Mouse (Mus musculus) c-Kit-positive CD71-positive TER-119-positive erythroid progenitor cells, embryonic 14.5 days (primary cell): Measurements from ENCODE around the gene Plekha4.
"Not testable (repeated sequence)": the region's sequence is repeated elsewhere in the genome, so short reads cannot be mapped to it uniquely, and the experiment has no call there.

Experiments used
- DNase-seq: peaks from one replicate; pipeline ENCODE4 v3.0.0-alpha.2; 2013; ENCODE audit warnings: low spot score

The Plekha4 gene

DNA sequence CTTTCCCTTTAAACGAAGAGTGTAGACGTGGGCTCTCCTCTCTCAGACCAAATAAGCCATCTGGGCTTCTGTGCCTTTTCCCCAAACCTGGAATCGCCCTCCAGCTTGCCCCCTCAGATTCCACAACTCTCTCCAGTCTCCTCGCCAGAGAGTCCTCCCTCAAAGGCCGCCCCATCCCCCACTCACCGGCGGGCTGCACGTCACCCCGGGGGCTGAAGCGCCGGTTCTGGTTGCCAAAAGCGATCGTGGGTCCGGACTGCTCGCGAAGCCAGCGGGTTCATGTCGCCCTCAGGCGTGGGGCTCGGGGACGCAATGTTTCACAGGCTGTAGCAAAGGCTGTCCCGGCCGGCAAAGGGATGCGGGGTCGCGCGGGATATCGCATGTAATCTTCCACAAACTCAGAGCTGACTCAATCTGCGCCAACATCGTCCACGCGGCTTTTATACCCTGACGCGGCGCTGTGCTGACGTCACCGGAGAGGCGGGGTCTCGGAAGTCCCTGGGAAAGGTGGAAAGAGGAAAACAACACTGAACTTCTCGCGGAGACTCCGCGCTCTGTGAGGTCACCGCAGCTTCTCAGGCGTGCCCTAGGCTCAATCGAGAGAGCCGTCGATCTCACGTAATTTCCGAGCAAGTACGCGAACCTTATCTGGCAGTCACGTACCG is at the start of gene Plekha4, which contains the start of gene Ppp1r15a:
Plekha4 (plus strand) TSS at position 522 of the 665 bp plus-strand sequence.
Ppp1r15a (minus strand) TSS at position 460 of the 665 bp plus-strand sequence.
- peak; percentile 95 for DNase-seq

DNA sequence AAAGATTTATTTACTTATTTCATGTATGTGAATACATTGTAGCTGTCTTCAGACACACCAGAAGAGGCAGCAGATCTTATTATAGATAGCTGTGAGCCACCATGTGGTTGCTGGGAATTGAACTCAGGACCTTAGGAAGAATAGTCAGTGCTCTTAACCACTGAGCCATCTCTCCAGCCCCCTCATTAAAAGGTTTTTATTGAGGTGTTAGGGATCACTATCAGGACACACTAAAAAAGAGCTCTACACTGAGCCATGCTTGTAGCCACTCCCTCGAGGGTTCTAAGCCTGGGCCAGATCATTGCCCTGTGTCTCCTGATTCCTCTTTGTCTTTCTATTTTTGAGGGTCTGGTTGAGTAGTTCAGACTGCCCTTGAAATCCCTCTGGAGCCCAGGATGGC is 49.7 kb upstream of the Plekha4 start:
- no peak for DNase-seq

DNA sequence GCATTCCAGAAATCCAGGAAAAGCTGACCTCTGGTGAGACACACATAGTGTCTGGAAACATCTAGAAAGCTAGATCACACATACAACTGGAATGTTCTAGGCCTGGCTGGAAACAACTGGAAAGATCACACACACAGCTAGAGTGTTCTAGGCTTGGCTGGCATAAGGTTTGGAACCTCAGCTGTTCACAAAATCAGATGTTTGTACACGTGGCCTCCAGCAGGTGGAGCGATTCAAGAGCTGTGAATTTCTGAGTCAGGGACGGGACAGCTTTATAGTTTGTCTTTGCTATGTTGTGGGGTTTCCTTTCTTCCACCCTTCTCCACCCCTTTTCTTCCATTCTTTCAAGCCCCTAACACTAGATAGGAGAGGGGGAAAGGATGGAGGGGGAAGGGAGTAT is 49.1 kb upstream of the Plekha4 start:
- DNase-seq = no peak

DNA sequence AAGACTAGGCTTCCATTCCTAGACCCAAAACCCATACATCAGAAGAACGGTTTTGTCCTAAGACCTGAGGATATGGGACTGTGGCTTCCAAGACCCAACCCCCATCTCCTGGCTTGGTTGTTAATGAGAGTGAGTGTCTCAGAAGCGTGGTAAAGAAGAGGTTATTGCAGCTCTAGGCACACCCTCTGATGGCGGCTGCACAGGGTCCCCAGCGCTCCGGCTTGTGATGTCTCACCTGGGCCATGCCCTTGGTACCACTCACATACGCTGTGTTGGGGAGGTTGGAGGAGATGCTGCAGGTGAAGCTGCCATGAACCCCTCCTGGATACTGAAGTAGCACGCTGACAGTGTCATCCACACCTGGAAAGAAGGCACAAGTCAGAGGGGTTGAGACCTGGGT is 47.4 kb upstream of the Plekha4 start:
- DNase-seq = no peak

DNA sequence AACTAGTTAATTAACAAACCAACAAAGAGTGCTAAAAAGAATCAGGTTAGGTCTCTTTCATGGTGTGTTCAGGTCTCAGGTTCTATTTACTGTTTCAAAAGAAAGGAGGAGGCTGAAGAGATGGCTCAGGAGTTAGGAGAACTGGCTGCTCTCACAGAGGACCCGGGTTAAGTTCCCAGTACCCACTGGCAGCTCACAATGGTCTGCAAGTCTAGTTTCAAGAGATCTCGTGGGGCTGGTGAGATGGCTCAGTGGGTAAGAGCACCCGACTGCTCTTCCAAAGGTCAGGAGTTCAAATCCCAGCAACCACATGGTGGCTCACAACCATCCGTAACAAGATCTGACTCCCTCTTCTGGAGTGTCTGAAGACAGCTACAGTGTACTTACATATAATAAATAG is 45.8 kb upstream of the Plekha4 start:
- DNase-seq = not testable (repeated sequence)

DNA sequence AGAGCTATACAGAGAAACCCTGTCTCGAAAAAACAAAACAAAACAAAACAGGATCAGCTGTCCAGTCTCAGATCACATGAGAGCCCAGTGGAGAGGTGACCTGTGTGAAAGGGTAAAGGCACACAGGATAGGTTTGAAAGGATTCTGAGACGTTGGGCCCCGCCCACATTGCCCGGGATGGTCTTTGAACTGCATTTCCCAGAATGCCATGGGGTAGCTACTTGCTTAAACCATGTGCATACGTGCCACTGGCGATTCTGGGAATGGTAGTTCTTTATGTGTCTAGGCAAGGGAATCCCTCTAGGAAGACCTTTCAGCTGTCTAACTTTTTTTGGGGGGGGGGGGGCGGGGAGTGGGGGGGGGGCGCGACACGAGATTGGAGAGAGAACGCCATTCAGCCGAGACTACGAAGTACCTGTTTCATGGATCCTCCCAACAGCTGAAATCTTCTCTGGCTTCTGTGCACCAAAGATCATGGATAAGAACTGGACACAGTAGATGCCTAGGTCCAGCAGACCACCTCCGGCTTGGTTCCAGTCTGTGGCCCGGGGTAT is 44.7 kb upstream of the Plekha4 start, which contains the start of gene Tulp2:
Tulp2 (plus strand) TSS at position 504 of the 554 bp plus-strand sequence.
- DNase-seq = peak; percentile 70

DNA sequence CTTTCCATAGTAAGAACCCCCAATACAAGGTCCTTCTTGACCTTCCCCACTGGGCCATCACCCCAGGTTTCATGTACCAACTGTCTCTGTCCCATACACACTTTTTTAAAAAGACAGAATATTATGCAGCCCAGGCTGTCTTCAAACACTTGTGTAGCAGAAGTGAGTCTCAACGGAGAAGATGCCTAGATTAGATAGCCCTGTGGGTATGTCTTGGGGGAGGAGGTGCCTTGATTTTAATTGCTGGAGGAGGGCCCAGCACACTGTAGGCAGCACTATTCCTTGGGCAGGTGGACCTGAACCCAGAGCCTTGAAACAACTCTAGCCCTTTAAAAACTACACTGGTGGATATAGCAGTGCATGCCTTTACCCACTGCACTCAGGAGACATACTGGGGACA is 44.0 kb upstream of the Plekha4 start:
- no peak for DNase-seq

DNA sequence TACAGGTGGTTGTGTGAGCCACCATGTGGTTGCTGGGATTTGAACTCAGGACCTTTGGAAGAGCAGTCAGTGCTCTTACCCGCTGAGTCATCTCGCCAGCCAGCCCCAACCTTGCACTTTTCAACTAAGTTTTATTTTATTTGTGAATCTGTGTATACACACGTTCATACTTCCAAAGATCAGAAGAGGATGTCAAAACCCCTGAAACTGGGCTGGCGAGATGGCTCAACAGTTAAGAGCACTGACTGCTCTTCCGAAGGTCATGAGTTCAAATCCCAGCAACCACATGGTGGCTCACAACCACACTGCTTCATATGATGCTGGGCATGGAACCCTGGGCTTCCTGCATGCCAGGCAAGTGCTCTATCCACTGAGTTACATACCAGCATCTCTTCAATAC is 41.1 kb upstream of the Plekha4 start:
- not testable (repeated sequence) for DNase-seq

DNA sequence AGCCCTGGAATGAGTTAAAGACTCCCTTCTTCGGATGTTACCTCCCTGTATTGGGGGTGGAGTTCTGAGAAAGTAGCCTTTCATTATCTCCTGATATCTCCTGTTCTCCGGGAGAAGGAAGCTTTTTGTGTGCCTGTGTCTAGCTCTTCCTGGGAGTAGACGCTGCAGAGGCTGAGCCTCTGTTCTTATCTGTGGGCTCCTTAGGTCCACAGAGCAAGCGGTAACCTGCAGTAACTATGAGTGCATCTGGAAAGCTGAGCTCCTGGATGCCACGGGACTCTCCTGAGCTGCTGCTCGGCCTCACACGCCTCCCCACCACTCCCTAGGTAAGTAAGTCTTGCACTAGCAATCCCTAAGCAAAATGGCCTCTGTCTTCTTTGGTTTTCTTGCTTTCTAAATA is 40.0 kb upstream of the Plekha4 start:
- DNase-seq = no peak

DNA sequence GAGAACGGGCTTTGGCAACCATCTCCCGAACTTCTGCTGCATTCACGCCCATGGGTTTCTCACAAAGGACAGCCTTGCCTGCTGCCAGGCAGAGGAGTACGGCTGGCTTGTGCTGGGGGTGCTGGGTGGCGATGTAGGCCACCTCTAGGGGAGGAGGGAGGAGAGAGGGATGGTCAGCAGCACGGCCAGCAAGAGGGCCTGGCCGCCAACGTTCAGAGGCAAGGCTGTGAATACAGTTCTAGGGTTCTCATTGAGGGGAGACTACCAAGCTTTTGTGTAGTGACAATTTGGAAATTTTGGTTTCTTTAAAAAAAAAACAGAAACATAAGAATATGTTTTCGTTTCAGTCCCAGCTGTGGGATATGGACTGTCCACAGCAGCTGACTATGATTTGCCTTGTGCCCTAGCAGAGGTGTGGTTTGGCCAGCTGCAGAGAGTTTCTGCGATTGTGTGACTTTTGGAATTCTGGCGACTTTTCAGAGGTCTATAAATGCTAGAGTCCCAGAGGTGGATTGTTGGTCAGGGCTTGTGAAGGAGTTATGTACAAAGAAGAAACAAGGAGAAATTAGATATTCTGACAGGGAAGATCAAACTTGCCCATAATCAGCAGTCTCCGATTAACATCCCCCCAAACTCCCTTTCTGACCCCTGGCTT is 39.2 kb upstream of the Plekha4 start, which contains the start of gene Gm45808:
Gm45808 (minus strand) TSS at position 51 of the 655 bp plus-strand sequence.
- no peak for DNase-seq

DNA sequence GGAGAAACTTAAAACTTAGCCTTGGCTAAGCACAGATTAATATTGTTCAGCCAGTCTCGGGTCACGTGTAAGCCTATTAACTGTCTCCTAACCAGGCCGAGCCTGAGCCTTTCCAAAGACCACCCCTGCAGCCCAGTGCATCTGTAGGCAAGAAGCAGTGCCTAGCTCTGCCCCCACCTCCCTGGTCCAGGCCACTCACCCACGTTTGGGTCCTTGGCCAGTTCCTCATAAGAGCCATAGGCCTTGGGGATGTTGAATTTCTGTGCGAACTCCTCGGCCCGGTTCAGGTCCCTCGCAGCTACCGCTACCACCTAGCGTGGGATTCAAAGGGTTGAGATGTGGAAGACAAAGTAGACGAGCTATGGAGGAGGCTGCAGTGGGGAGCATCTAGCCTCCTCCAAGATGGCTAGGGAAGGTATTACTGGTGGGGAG is 38.3 kb upstream of the Plekha4 start:
- DNase-seq = no peak

DNA sequence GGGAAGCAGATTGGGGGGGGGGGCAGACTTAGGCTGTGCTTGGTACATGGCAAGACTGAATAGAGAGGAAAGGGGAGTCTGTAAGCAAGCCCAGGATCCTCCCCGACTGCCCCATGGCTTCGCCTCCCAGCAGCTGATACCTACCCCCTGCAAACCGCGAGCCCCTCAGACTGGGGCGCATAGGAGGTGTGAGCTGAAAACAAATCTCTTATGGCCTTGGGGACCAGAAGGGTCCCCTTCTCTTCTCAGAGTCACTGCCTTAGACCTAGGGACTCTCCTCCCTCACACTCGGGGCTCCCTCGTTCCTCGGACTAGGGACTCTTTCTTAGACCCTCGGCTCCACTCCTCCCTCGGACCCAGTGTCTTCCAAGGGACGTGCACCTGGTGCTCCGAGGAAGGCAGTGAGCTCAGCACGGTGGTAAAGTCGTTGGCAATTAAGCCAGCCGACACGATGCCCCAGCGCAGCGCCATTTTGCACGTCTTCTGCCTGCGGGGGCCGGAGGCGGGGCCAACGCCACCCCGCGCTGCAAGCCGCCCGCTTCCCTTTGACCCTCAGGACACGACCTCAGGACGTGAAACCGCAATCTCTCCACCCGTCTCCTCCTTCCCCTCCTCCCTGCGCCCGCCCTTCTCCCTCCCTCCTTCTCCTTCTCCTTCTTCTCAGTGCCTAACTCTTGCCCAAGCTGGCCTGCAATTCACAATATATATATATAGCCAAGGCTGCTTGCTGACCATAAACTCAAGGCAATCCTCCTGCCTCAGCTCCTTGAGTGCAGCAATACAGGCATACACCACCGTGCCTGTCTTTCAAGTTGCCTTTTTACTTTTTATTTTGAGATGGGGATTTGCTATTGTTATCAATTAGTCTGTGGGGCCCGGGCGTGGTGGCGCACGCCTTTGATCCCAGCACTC is 37.6 kb upstream of the Plekha4 start, which contains the start of gene Dhdh:
Dhdh (minus strand) TSS at position 513 of the 912 bp plus-strand sequence.
- no peak for DNase-seq

DNA sequence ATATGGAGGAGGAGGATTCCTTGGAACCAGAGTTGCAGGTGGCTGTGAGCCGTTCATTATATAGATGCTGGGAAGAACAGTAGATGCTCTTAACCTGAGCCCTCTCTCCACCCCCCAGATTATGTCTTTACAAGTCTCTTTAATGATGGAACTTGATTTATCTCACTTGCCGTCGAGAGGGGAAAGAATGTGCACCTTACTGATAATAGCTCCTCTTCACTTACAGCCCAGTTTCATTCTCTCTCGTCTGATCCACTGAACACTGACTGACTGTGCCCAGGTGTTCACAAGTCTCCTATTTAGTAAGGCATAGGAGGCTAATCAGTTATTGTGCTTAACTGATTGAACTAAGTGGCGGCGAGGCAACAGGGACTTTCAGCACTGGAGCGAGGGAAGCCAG is 36.6 kb upstream of the Plekha4 start:
- DNase-seq = peak; percentile 59

DNA sequence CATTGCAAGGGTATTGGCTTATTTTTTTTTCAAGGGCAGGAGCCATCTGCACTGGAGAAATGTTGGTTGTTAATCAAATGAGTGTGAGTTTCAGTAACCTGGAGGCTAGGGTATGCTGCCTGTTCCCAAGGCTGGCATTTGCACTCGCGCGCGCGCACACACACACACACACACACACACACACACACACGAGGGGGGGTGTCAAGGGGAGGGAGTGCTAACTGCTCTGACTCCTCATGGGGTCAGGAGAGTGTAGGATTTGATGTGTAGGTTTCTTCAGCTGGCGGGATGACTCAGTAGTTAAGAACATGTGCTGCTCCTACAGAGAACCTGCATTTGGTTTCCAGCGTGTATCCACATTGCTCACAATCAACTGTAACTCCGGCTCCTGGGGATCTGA is 35.3 kb upstream of the Plekha4 start:
- DNase-seq = no peak

DNA sequence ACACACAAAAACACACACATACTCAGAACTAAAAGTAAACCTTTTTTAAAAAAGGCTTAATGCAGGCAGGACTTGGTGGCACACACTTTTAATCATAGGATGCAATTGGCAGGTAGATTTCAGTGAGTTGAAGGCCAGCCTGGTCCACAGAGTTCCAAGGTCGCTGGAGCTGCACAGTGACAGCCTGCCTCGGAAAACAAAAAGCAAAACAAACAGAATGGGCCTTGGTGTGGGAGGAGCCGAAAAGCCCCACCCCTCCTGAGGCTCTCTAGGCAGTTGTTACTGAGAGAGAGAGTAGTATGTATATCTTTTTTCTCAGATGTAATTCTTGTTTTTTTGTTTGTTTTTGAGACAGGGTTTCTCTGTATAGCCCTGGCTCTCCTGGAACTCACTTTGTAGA is 34.9 kb upstream of the Plekha4 start:
- no peak for DNase-seq

DNA sequence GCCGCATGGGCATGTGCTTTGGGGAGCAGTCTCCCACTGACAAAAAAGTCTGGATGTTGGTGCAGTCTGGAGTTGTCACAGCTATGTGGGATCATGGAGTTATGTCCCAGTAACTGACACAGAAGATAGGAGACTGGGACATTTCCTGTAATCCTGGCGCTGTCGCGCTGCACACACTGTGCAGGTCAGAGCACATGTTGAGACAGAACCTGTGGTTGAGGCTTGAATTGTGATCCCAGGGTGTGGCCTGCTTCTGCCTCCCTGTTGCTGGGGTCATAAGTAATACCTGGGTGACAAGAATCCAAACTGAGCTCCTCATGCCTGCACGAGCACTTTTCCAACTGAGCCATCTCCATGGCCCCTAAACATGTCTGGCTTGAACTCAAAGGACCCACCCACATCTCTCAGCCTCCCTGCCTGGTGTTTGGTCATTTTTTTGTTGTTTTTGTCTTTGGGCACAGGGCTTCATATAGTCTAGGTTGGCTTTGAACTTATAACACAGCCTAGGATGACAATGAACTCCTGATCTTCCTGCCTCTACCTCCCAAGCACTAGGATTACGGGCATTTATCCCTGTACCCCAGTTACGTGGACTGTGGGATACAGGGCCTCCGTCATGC is 33.8 kb upstream of the Plekha4 start:
- no peak for DNase-seq

DNA sequence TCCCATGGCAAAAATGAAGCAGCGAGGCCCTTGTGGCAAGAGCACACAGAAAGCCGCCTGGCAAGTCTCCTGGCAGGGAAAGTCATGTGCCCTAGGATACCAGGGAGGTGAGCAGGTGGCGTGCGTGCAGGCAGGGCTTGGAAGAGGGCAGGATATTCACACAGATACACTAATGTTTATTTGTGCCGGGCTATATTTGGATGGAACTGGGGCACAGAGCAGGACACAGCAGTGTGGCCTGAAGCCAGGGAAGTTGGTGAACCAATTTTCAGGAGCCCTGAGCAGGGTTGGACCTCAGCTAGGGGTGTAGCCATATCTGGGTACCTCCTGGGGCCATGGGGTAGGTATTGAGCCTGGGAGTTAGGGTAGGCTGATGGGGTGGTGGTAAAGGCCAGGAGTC is 33.2 kb upstream of the Plekha4 start:
- DNase-seq = no peak

DNA sequence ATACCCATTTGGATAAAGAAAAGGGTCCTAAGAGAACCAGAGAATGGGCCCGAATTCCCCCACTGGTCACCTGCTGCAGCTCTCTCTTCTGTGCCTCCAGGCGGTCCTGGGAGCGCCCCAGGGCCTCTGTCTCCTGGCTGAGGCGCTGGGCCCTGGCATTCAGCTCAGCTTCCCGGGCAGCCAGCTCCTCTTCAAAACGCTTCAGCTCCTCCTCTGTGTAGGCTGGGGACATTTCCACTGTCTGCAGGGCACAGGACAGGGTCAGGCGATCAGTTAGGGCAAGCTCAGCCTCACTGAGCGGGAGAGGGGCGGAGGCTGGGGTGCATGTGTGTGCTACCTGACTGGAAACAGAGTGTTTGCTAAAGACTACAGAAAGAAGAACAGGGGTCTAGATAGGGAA is 31.6 kb upstream of the Plekha4 start:
- no peak for DNase-seq

DNA sequence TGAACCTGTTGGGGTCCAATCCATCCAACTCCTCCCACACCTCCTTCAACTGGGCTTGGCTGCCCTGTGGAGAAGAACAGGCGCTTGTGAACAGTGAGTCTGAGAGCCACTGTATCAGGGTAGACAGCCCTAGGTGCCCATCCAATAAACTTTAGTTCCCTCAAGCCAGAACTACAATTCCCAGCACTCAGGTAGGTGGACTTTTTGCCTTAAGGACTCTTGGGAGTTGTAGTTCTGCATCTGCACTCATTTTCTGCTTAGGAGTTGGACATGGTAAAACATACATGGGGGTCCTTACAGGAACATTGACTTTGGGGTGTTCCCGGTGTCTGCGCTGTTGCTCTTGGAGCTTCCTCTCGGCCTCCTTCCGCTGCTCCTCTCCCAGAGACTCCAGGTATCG is 27.7 kb upstream of the Plekha4 start:
- no peak for DNase-seq

DNA sequence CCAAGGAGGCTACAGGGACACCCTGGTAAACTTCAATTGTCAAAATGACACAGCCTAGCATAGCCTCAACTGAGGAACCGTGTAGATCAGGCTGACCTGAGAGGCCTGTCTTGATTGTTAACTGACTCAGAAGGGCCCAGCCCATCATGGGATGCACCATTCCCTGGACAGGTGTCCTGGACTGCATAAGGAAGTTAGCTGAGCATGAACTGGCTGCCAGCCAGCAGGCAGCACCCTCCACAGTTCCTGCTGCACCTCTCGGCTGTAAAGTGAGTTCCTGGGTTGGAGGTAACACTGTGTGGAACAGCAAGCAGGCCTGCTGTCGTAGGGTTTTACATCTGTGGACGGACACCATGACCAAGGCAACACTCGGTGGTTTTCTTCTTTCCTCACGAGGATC is 18.5 kb upstream of the Plekha4 start:
- DNase-seq = no peak

DNA sequence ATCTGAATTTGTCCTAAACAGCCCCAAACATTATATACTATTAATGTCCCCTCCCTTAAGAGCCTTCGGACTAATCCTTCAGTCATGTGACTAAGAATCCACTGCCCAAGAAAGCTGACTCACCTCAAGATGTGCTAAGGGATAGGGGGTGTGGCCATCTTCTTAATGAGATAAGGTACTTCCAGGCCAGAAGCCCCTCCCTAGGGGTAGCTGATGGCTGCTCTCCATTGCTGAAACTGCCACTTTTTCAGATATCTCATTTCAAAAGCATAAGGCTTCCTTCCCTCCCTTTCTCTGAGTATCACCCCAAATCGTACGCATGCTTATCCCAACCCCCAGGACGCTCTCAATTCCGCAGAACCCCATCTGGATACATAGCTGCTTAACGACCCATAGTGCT is 17.6 kb upstream of the Plekha4 start:
- peak; percentile 90 for DNase-seq
